Comparison of ENCODE assay signal across 7 mouse cellular contexts in genomic region chr2:166034967-166035490, GRCm38 (mm10). TPM values are rescaled to one million over a fixed set of nuclear protein-coding genes. Genes with fewer than 3 reads are reported as not detected.
DNase-seq lines count a peak whose midpoint lies in the region; ATAC-seq and TF ChIP-seq lines count a peak whose summit lies in the region.

No protein-coding gene starts in this region.

- DNase-seq in hindbrain, embryonic 10.5 days (ENCODE audit: low spot score) = no peak
- no peak for DNase-seq in hindbrain, embryonic 11.5 days (ENCODE audit: low spot score)
- DNase-seq in CH12.LX (ENCODE audit: extremely low read depth) = no peak
- DNase-seq in kidney, postnatal 10 days = peak; percentile 28
- no peak for DNase-seq in left cerebral cortex, adult 9 months (ENCODE audit: low spot score in 2 of 2)

- H3K9ac ChIP-seq in hindbrain, embryonic 11.5 days (ENCODE audit: low read depth, low read length) = no peak overlapping the region
- H3K9ac ChIP-seq in CH12.LX (ENCODE audit: insufficient read depth, low read depth) (peak overlapping the region; percentile 18; the same call in 1 of the 2 replicates), ES-Bruce4 (ENCODE audit: low read depth, poor library complexity, severe bottlenecking) (0 out of 2 replicates have a peak overlapping the region, but pooled peaks have one; percentile 14)

- TF ChIP-seq EP300 in CH12.LX (IDR thresholded peaks at IDR 0.05; ENCODE audit: low read length) (no peak), ES-Bruce4 (IDR thresholded peaks at IDR 0.05; ENCODE audit: insufficient read depth, low read depth, low read length) (no peak)

- peak overlapping the region; percentile 1; the same call in 1 of the 2 replicates for H3K27ac ChIP-seq in hindbrain, embryonic 10.5 days
- no peak overlapping the region for H3K27ac ChIP-seq in hindbrain, embryonic 11.5 days (ENCODE audit: low read depth, low read length)
- H3K27ac ChIP-seq in CH12.LX (ENCODE audit: insufficient read depth, low read depth) = no peak overlapping the region
- peak overlapping the region; percentile 38 for H3K27ac ChIP-seq in ES-Bruce4 (ENCODE audit: insufficient read depth, low read length)

- no peaks in the 10 kb centered on the region for H3K27me3 ChIP-seq in hindbrain, embryonic 10.5 days (ENCODE audit: insufficient read depth, poor library complexity, severe bottlenecking)
- H3K27me3 ChIP-seq in hindbrain, embryonic 11.5 days (ENCODE audit: control insufficient read depth, insufficient read depth, low read length) = no peaks in the 10 kb centered on the region
- H3K27me3 ChIP-seq in CH12.LX (replicated peaks) = no peaks in the 10 kb centered on the region
- no peaks in the 10 kb centered on the region for H3K27me3 ChIP-seq in ES-Bruce4 (ENCODE audit: control insufficient read depth, insufficient read depth, low read length, poor library complexity, severe bottlenecking)

- ATAC-seq in hindbrain, embryonic 11.5 days (ENCODE audit: low FRiP score) = no peak
- no peak for ATAC-seq in CD4-positive, CD25-positive, alpha-beta regulatory T cell, adult 4 months

- TF ChIP-seq CTCF in CH12.LX (conservative IDR thresholded peaks at IDR 0.05 in 1 of 2, IDR thresholded peaks at IDR 0.05 in 1 of 2; ENCODE audit: low read depth in 2 of 2, low read length in 2 of 2) = no peak
- TF ChIP-seq CTCF in ES-Bruce4 (IDR thresholded peaks at IDR 0.05; ENCODE audit: low read depth, low read length) = no peak

- 75% methylated on average over 3 of the region's 3 CpGs for WGBS in hindbrain, embryonic 10.5 days
- 68% methylated on average over 3 of the region's 3 CpGs for WGBS in hindbrain, embryonic 11.5 days

- peaks cover 23% of the 10 kb centered on the region for H3K4me1 ChIP-seq in hindbrain, embryonic 10.5 days (replicated peaks)
- peaks cover 7% of the 10 kb centered on the region; the same call in 1 of the 2 replicates for H3K4me1 ChIP-seq in hindbrain, embryonic 11.5 days (replicated peaks; ENCODE audit: control insufficient read depth, insufficient read depth, low read length)
- H3K4me1 ChIP-seq in CH12.LX (ENCODE audit: control insufficient read depth in 1 of 2, insufficient read depth in 2 of 2) (peaks cover 4 to 33% of the 10 kb centered on the region in 2 experiments; a peak in 3 of 4 replicates), ES-Bruce4 (ENCODE audit: control insufficient read depth, insufficient read depth, low read length) (peaks cover 2% of the 10 kb centered on the region)

- dilution Hi-C loops in CH12.LX (cut with MboI; ENCODE audit: extremely low pct_ligation_motif_present, extremely low pct_unique_long_range_greater_than_20kb, low sequenced_read_pairs) = no loop called here

- no peak for TF ChIP-seq RAD21 in CH12.LX (IDR thresholded peaks at IDR 0.05; ENCODE audit: low read depth, low read length)

- H3K36me3 ChIP-seq in hindbrain, embryonic 10.5 days = peaks cover 12% of the 10 kb centered on the region; the same call in 1 of the 2 replicates
- no peaks in the 10 kb centered on the region for H3K36me3 ChIP-seq in hindbrain, embryonic 11.5 days (ENCODE audit: control insufficient read depth, insufficient read depth, low read length)
- H3K36me3 ChIP-seq in CH12.LX (replicated peaks in 1 of 2; ENCODE audit: control insufficient read depth in 1 of 2, insufficient read depth in 1 of 2, low read length in 1 of 2) (peaks cover 7 to 38% of the 10 kb centered on the region in 2 experiments), ES-Bruce4 (ENCODE audit: control insufficient read depth, insufficient read depth, low read length, poor library complexity, severe bottlenecking) (peaks cover 20% of the 10 kb centered on the region)

- no peaks in the 10 kb centered on the region for H3K9me3 ChIP-seq in hindbrain, embryonic 10.5 days
- no peaks in the 10 kb centered on the region for H3K9me3 ChIP-seq in hindbrain, embryonic 11.5 days (ENCODE audit: control insufficient read depth, low read length)
- no peaks in the 10 kb centered on the region for H3K9me3 ChIP-seq in CH12.LX (replicated peaks; ENCODE audit: low read length)
- H3K9me3 ChIP-seq in ES-Bruce4 (replicated peaks; ENCODE audit: control insufficient read depth, insufficient read depth, low read length, poor library complexity, severe bottlenecking) = no peaks in the 10 kb centered on the region

- in situ Hi-C loops in CH12.LX (cut with MboI; ENCODE audit: low pct_ligation_motif_present, low pct_unique_long_range_greater_than_20kb, low sequenced_read_pairs) = loop anchor here (25.0 kb wide), 1 partner anchor 248 kb away; no protein-coding TSS in a partner anchor

- peaks cover 20% of the 10 kb centered on the region for H3K79me2 ChIP-seq in CH12.LX (replicated peaks; ENCODE audit: control insufficient read depth, extremely low read depth, insufficient read depth, poor library complexity, severe bottlenecking)

- H3K4me2 ChIP-seq in hindbrain, embryonic 11.5 days (replicated peaks; ENCODE audit: low read depth, low read length) = no peak overlapping the region
- 0 out of 2 replicates have a peak overlapping the region, but pooled peaks have one; percentile 48 for H3K4me2 ChIP-seq in CH12.LX (ENCODE audit: insufficient read depth, low read depth, poor library complexity, severe bottlenecking)

- H3K4me3 ChIP-seq in hindbrain, embryonic 10.5 days = no peak overlapping the region
- H3K4me3 ChIP-seq in hindbrain, embryonic 11.5 days (ENCODE audit: low read depth, low read length) = no peak overlapping the region
- H3K4me3 ChIP-seq in CH12.LX (replicated peaks in 1 of 3; ENCODE audit: low read depth in 2 of 3, low read length in 2 of 3, poor library complexity in 1 of 3) (no peak overlapping the region), ES-Bruce4 (ENCODE audit: low read depth, low read length) (no peak overlapping the region)

- TF ChIP-seq POLR2A in CH12.LX (IDR thresholded peaks at IDR 0.05; ENCODE audit: low read depth, low read length) = no peak
- no peak for TF ChIP-seq POLR2A in ES-Bruce4 (IDR thresholded peaks at IDR 0.05; ENCODE audit: insufficient read depth, low read length)

TF ChIP-seq in CH12.LX, 34 proteins besides CTCF, POLR2A, EP300 and RAD21:
- no peak for TF ChIP-seq JUND (conservative IDR thresholded peaks at IDR 0.05; ENCODE audit: low read depth, low read length)
- TF ChIP-seq SIN3A (IDR thresholded peaks at IDR 0.05; ENCODE audit: low read length) = no peak
- TF ChIP-seq ZKSCAN1 (IDR thresholded peaks at IDR 0.05; ENCODE audit: borderline replicate concordance, low read depth, low read length) = no peak
- TF ChIP-seq TCF12 (IDR thresholded peaks at IDR 0.05; ENCODE audit: low read depth, low read length) = no peak
- no peak for TF ChIP-seq USF1 (IDR thresholded peaks at IDR 0.05; ENCODE audit: low read depth, low read length)
- TF ChIP-seq MXI1 (IDR thresholded peaks at IDR 0.05; ENCODE audit: low read depth, low read length) = no peak
TF ChIP-seq in CH12.LX: peak in this region for 0.

RNA-seq across cellular contexts. Expression of gene Ncoa3, which starts 42.6 kb away (rescaled TPM):
- polyA plus RNA-seq in hindbrain, embryonic 10.5 days (2016; fragmentation: Nextera tagmentation; extraction: Ambion mirVana) = 14.6 and 16.6 TPM in 2 replicates
- 16.7 and 17.1 TPM in 2 replicates for polyA plus RNA-seq in hindbrain, embryonic 11.5 days (2014; fragmentation: Nextera tagmentation; extraction: Ambion mirVana)
- total RNA-seq in CH12.LX (2012; rRNA removed) (17.1 and 19.0 TPM in 2 replicates), CH12.LX (2014; rRNA removed) (11.3 and 13.4 TPM in 2 replicates)
- polyA plus RNA-seq in CH12.LX (2012; ENCODE audit: insufficient read length, low read depth) (21.0 and 21.9 TPM in 2 replicates), ES-Bruce4 (2011; ENCODE audit: insufficient read depth, insufficient read length, low read depth, missing spikeins) (118 and 124 TPM in 2 replicates)
- polyA plus RNA-seq in CD4-positive, CD25-positive, alpha-beta regulatory T cell, adult 4 months (2017; shearing (Covaris generic)) = 10 to 100 TPM; 78.6 to 87.5 TPM

Comparison
In these comparisons a context has a peak if more than half of its experiments do, and no peak if none do; other contexts are left out.
1. H3K27ac ChIP-seq: peak in hindbrain, embryonic 10.5 days (single experiment) and ES-Bruce4 (single experiment); none in hindbrain, embryonic 11.5 days (single experiment) and CH12.LX (single experiment).